Mouse (Mus musculus) lung, adult 18-20 months (tissue): ENCODE results near the gene Rassf8.

Source experiments
- DNase-seq, 2 experiments: peaks; one replicate each; pipeline ENCODE4 v3.0.0; 2022; ENCODE audit warnings: mixed read lengths in 2 of 2

Rassf8 gene

DNA sequence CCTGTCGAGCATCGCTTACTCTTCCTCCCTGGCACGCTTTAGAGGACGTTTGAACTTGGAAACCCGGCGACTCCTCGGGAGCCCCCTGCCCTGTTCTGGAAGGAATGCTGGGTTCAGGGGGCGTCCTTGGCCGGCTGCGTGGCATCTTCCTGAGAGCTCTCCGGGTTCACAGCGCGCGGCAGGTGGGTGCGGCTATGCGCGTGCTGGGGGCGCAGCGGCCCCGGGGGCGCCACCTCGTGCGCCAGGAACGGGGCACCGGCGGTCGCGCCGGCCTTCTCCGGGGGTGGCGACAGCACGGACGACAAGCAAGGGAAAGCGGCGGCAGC, 116.2 kb downstream of the Rassf8 start:
- no peak for DNase-seq

DNA sequence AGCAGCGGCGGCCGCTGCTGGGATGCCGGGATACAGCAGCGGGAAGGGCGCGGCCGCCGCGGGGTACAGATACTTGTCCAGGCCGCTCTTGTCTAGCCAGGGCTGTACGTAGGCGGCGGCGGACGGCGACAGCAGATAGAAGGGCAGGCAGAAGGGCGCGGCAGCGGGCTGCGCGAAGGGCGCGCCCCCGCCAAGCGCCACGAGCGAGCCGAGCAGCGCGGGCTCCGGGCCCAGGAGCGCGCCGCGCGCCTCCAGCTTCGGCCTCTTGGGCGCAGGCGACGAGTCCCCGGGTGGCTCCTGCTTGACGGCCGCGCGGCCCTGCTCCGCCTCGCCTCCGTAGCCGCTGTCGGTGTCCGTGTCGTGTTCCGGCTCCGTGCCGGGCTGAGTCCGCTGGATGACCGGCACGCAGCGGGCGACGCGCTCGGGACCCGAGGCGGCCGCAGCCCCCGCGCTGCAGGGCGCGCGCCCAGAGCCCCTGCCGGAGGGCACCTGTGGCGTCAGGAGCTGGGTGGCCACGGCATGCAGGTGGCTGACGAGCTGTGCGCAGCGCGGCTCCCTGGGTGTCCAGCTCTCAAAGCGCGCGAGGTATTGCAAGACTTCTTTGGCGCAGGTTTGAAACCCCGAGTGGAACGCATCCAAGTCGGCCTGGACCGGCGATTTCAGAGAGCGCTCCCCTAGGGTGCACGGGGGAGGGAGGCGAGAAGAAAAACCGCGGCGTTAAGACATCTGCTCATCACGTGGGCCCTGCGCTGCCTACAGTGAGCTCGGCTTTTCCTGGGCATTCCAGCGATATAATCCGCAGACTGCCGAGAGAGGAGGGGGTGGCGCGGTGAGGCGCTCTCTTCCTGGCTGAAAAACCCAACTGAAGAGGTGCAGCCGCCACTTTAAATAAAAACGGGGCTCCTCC, 116.8 kb downstream of the Rassf8 start:
- DNase-seq = peak; percentile 70 to 72

DNA sequence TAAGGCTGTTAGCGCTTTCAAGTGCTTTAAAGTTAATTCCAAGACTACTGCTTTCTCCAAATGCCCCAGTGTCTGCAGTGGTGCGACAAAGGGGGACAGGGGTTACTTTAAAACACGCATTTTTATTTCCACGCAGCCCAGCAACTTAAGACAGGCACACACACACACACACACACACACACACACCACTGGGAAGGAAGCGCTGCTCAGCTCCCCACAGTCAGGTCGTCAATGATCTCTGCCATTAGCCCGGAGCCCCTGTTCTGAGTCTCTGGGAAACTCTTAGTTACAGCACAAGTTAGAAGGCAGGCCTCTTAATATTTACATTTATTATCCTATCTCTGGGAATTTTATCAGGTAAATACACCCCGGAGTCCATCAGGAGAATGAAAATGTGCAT, 117.6 kb downstream of the Rassf8 start:
- no peak for DNase-seq

DNA sequence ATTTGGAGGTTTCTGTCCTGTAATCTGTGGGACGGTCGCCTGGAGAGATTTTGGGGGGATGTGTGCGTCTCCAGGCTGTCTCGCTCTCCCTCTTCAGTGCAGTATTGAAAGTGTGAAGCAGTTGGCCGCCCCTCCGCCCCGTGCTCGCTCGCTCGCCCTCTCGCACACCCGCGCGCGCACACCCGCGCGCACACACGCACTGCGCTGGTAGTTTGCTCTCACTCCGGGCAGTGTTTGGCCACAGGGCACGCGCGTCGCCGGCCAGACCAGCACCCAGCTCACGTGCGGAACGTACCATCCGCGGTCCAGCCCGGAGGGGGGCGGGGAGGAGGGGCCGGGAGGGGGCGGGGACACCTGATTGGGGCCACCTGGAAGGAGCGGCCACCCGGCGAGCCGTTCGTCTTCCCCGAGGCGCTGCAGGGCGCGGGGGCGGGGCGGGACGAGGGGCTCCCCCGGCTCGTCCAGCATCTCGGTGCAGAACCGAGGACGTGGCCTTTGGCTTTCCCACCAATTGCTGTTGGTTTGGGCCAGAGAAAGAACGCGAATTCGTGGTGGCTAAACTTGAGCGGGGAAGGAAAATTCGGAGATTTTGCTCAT, 118.8 kb downstream of the Rassf8 start, which contains the start of gene Bhlhe41:
Gene Bhlhe41, minus strand, starts transcription at position 270 of the 597 bp plus-strand sequence.
- peak; percentile 84 to 85 for DNase-seq

DNA sequence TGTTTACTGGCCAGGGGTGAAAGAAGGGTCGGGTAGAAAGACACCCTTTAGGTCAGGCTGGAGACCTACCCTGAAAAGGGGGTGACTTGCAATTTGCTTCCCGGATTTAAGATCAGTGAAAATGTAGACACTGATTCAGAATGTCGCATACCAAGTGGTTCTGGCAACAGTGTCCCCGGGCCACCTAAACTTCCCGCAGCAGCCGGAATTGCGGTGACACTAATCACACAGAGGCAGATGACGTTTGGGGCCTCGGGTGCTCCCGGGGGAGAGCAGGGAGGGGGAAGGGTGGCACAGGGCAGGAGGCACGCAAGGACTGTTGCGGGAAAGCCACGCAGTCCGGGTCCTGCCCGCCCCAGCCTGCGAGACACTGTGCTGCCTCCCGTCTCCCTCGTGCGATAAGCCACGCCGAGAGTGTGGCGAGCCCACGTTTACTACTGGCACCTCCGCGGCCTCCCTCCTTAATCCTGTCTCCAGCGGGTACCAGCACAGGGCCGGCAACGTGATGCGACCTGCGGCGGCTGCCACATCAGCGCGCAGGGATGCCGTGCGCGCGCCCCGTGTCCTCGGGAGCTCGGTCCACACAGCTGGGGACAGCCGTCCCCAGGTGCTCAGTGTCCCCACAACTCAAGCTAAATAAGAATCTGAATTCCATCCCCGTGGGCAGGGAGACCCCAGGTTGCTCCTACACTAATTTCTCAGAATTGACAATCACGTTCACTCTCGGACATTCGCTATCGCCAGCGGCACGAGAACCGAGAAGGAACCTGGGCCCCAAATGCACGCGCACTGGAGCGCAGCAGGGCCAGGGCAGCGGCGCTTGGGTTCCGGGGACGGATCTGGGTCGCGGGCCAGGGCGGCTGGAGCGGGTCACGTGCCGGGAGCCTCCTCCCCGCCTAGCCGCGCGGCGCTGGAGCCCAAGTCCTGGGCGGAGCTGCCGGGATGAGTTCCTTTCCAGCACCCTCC, 119.6 kb downstream of the Rassf8 start:
- peak; percentile 90 to 91 for DNase-seq

DNA sequence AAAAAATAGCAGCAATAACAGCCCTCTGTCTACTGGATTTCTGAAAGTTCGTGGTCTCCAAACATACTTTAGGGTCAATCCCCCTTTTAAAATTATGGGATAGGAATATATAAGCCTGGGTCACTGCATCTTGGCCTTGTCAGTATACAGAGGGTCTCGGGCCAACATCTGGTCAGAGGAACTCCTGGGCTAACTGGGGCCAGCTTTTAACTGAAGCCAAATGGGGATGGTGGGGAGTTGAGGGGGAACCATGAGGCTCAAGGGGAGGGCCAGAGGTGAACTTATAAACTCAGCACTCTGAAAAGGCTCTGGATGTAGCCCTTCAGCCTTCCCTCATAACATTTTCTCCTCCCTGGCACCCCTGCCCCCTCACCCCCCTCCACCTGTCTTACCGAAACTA, 120.6 kb downstream of the Rassf8 start:
- DNase-seq = no peak
